Mouse (Mus musculus) neural tube, embryonic 14.5 days (tissue): ENCODE results near the gene Mecom. TPM values are rescaled to one million over a fixed set of nuclear protein-coding genes. Genes with fewer than 3 reads are reported as not detected.

Experiments used
- ATAC-seq: fragments of 200-750 bp; cut with Nextera tagmentation; 2 replicates; pipeline ENCODE4 v1.8.0; 2017; ENCODE audit warnings: low read depth, mild to moderate bottlenecking, moderate TSS enrichment, moderate library complexity
- H3K27ac ChIP-seq: fragments of 300-500 bp; sonication (generic); 2 replicates; pipeline ENCODE4 v1.5.1; 2014; ENCODE audit warnings: low read depth, mild to moderate bottlenecking, control low read depth, low read length, moderate library complexity, mixed read lengths
- H3K27me3 ChIP-seq: fragments of 300-500 bp; sonication (generic); 2 replicates; pipeline ENCODE4 v1.6.1; 2014; ENCODE audit warnings: low read length; ENCODE audit not compliant: control insufficient read depth, insufficient read depth
- H3K36me3 ChIP-seq: fragments of 300-500 bp; sonication (generic); 2 replicates; pipeline ENCODE4 v1.6.1; 2014; ENCODE audit warnings: low read length, mixed read lengths; ENCODE audit not compliant: control insufficient read depth, insufficient read depth
- H3K4me1 ChIP-seq: fragments of 300-500 bp; sonication (generic); 2 replicates; pipeline ENCODE4 v1.6.1; 2014; ENCODE audit warnings: low read length; ENCODE audit not compliant: control insufficient read depth, insufficient read depth
- H3K4me2 ChIP-seq: fragments of 300-500 bp; sonication (generic); 2 replicates; pipeline ENCODE4 v1.6.1; 2014; ENCODE audit warnings: mild to moderate bottlenecking, low read depth, low read length, control low read depth
- H3K4me3 ChIP-seq: fragments of 300-500 bp; sonication (generic); 2 replicates; pipeline ENCODE4 v1.5.1; 2014; ENCODE audit warnings: low read depth, low read length, control low read depth, mixed read lengths
- H3K9ac ChIP-seq: fragments of 300-500 bp; sonication (generic); replicated peaks from 2 replicates; pipeline ENCODE4 v1.6.1; 2014; ENCODE audit warnings: low read depth, mild to moderate bottlenecking, control low read depth, low read length, mixed read lengths
- H3K9me3 ChIP-seq: fragments of 300-500 bp; sonication (generic); 2 replicates; pipeline ENCODE4 v1.6.1; 2016; ENCODE audit warnings: low read length; ENCODE audit not compliant: control insufficient read depth
- WGBS: fragments of 180-500 bp; shearing (Covaris S2); extraction: QIAGEN DNeasy Blood & Tissue Kit; methylation state at CpG from one replicate; pipeline ENCODE4 v1.1.7; 2014; 5-methylcytosine and 5-hydroxymethylcytosine counted together
- polyA plus RNA-seq: library from polyadenylated mRNA; unstranded; fragments of >200 nt; fragmentation: Nextera tagmentation; extraction: Ambion mirVana; gene quantifications from 2 replicates; pipeline ENCODE4 v1.2.1, GENCODE M21; 2014

Gene Mecom
- polyA plus RNA-seq, 1 experiment from 2014 or later: 6.4 TPM

DNA sequence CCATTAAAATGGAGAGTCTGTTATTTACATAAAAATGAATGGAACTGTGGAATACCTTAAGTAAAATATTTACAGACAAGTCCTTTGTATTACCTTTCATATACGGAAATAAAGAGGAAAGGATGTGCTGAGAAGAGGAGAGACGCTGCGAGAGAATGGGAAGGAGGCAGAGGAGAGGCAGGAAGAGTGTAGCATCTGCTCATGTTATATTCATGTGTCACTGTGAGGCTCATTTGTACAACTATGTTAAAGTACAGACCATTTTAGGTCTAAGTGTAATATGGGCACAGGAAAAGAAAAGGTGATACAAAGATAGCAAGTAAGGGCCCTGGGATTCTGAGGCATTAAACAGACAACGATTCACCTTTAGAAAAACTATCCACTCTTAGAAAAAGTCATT is 143.0 kb downstream of the Mecom start:
- WGBS: 79% methylated on average over 4 of the region's 4 CpGs
- H3K27ac ChIP-seq: no peak overlapping the region
- no peaks in the 10 kb centered on the region for H3K4me1 ChIP-seq
- ATAC-seq: no peak
- no peaks in the 10 kb centered on the region for H3K27me3 ChIP-seq
- no peaks in the 10 kb centered on the region for H3K9me3 ChIP-seq
- no peak overlapping the region for H3K4me3 ChIP-seq
- H3K4me2 ChIP-seq: no peak overlapping the region
- no peak overlapping the region for H3K9ac ChIP-seq
- H3K36me3 ChIP-seq: no peaks in the 10 kb centered on the region

DNA sequence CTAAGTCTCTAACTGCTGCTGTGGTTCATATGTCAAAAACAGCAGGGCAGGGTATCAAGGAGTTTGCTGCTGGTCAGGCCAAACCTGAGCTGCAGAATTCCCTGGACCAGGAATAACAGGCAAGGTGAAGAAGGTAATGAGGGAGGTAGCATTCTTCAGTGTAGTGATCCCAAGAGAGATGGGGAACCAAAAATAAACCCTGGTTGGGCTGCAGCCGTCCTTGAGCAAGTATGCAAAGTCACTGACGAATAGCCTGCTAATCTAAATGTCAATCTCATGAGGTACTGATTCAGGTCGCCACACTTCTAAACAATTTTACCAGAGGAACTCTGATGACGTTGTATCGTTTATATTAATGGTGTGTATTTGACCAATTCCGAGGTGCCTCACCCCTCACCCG is 148.9 kb downstream of the Mecom start:
- Histone ChIP-seq H3K4me2 (no peak overlapping the region), H3K27ac (no peak overlapping the region)

GRCm38 (mm10) chr3:30394911-30395310 is 152.9 kb downstream of the Mecom start:
- 83% methylated on average over 4 of the region's 4 CpGs for WGBS
- no peaks in the 10 kb centered on the region for H3K4me1 ChIP-seq
- H3K27me3 ChIP-seq: no peaks in the 10 kb centered on the region
- no peaks in the 10 kb centered on the region for H3K36me3 ChIP-seq
- no peak overlapping the region for H3K9ac ChIP-seq
- H3K27ac ChIP-seq: no peak overlapping the region
- no peak overlapping the region for H3K4me3 ChIP-seq
- no peak for ATAC-seq
- no peaks in the 10 kb centered on the region for H3K9me3 ChIP-seq
- no peak overlapping the region for H3K4me2 ChIP-seq

More for the DNA sequence above, 148.9 kb downstream of the Mecom start:
- Histone ChIP-seq H3K27me3 (no peaks in the 10 kb centered on the region), H3K9me3 (no peaks in the 10 kb centered on the region), H3K36me3 (no peaks in the 10 kb centered on the region), H3K4me3 (no peak overlapping the region), H3K4me1 (no peaks in the 10 kb centered on the region), H3K9ac (no peak overlapping the region)
- WGBS: 87% methylated on average over 7 of the region's 7 CpGs
- ATAC-seq: no peak

GRCm38 (mm10) chr3:30392662-30393061 is 155.1 kb downstream of the Mecom start:
- no peak for ATAC-seq
- Histone ChIP-seq H3K9me3 (no peaks in the 10 kb centered on the region), H3K4me2 (no peak overlapping the region), H3K4me3 (no peak overlapping the region), H3K36me3 (no peaks in the 10 kb centered on the region), H3K27me3 (no peaks in the 10 kb centered on the region), H3K4me1 (no peaks in the 10 kb centered on the region), H3K9ac (no peak overlapping the region), H3K27ac (no peak overlapping the region)
- WGBS: 62% methylated on average over 4 of the region's 4 CpGs

DNA sequence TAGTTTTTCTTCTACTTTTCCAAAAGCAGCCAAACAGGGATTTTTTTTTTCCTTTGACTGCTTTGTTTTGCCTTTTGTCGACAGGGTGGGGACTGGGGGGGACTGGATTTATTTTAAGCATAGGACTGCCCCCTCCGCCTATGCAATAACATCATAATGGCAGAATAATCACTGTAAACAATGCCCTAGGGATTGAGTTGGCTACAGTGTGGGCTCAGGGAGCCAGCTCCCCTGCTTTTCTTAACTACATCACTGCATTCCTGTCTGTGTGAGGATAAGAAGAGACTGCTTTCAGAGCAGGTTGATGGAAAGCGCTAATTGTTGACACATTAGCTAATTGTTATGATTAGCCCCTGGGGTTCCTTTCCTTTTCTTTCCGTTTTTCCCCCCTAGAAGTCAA is 155.6 kb downstream of the Mecom start:
- Histone ChIP-seq H3K36me3 (no peaks in the 10 kb centered on the region), H3K9me3 (no peaks in the 10 kb centered on the region), H3K27me3 (no peaks in the 10 kb centered on the region), H3K4me2 (no peak overlapping the region), H3K9ac (no peak overlapping the region), H3K4me1 (no peaks in the 10 kb centered on the region), H3K27ac (no peak overlapping the region), H3K4me3 (no peak overlapping the region)
- ATAC-seq: no peak
- WGBS: 27% methylated on average over 4 of the region's 4 CpGs

- Histone ChIP-seq H3K27ac (no peak overlapping the region), H3K9me3 (no peaks in the 10 kb centered on the region), H3K9ac (no peak overlapping the region), H3K4me3 (no peak overlapping the region), H3K4me1 (no peaks in the 10 kb centered on the region), H3K36me3 (no peaks in the 10 kb centered on the region), H3K27me3 (no peaks in the 10 kb centered on the region), H3K4me2 (no peak overlapping the region)
- ATAC-seq: no peak
- 91% methylated on average over 5 of the region's 5 CpGs for WGBS
These were observed 157.5 kb downstream of the Mecom start for GRCm38 (mm10) chr3:30390346-30390745.

GRCm38 (mm10) chr3:30380273-30380672 is 167.5 kb downstream of the Mecom start:
- Histone ChIP-seq H3K36me3 (no peaks in the 10 kb centered on the region), H3K4me3 (no peak overlapping the region), H3K27ac (no peak overlapping the region), H3K27me3 (no peaks in the 10 kb centered on the region), H3K9ac (no peak overlapping the region), H3K9me3 (no peaks in the 10 kb centered on the region), H3K4me1 (no peaks in the 10 kb centered on the region), H3K4me2 (no peak overlapping the region)
- no peak for ATAC-seq
- 12% methylated on average over 4 of the region's 4 CpGs for WGBS

GRCm38 (mm10) chr3:30379301-30379700 is 168.5 kb downstream of the Mecom start:
- no peak overlapping the region for H3K4me3 ChIP-seq
- H3K27ac ChIP-seq: no peak overlapping the region
- H3K4me1 ChIP-seq: no peaks in the 10 kb centered on the region
- no peaks in the 10 kb centered on the region for H3K9me3 ChIP-seq
- no peak overlapping the region for H3K4me2 ChIP-seq
- WGBS: 48% methylated on average over 6 of the region's 6 CpGs
- no peak for ATAC-seq
- H3K36me3 ChIP-seq: no peaks in the 10 kb centered on the region
- H3K27me3 ChIP-seq: no peaks in the 10 kb centered on the region
- H3K9ac ChIP-seq: no peak overlapping the region

DNA sequence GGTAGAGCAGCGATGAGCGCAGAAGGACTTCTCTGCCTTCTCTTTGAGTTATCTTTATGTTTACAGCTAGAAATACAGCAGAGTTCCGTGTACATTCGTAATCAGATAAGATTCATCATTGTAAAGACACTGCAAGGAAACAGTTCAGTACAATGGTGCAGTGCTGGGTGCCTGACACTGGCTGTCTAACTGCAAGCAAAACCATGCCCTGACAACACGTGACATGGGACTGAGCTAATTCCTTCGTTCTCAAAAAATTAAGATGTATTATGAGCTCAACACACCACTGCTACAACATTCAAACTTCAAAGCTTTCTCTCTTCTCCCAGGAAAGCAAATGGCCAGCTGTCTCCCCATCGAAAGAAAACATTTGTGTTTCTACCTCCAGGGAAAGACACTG is 176.3 kb downstream of the Mecom start:
- Histone ChIP-seq H3K27me3 (no peaks in the 10 kb centered on the region), H3K4me1 (no peaks in the 10 kb centered on the region), H3K4me3 (no peak overlapping the region), H3K9ac (no peak overlapping the region), H3K4me2 (no peak overlapping the region), H3K36me3 (no peaks in the 10 kb centered on the region), H3K9me3 (no peaks in the 10 kb centered on the region), H3K27ac (no peak overlapping the region)
- ATAC-seq: no peak
- 84% methylated on average over 7 of the region's 7 CpGs for WGBS
